Mouse (Mus musculus) thymus, adult 2 months (tissue): ENCODE results near the gene Unc5a. TPM values are rescaled to one million over a fixed set of nuclear protein-coding genes. Genes with fewer than 3 reads are reported as not detected.

Experiments used
- DNase-seq: peaks from one replicate; pipeline ENCODE4 v3.0.0; 2021
- H3K27ac ChIP-seq: fragments of 200-500 bp; 2 replicates; pipeline ENCODE4 v1.5.1; 2012; ENCODE audit warnings: low read length, control low read depth; ENCODE audit not compliant: control insufficient read depth, insufficient read depth
- H3K27me3 ChIP-seq: fragments of 200-500 bp; 2 replicates; pipeline ENCODE4 v1.6.1; 2012; ENCODE audit warnings: mild to moderate bottlenecking, low read length, moderate library complexity, mixed read lengths; ENCODE audit not compliant: control insufficient read depth, insufficient read depth
- H3K36me3 ChIP-seq: fragments of 200-500 bp; 2 replicates; pipeline ENCODE4 v1.6.1; 2012; ENCODE audit warnings: mild to moderate bottlenecking, low read length, moderate library complexity; ENCODE audit not compliant: control insufficient read depth, insufficient read depth
- H3K4me1 ChIP-seq: fragments of 200-500 bp; replicated peaks from 2 replicates; pipeline ENCODE4 v1.6.1; 2012; ENCODE audit warnings: low read length; ENCODE audit not compliant: control insufficient read depth, insufficient read depth
- H3K4me3 ChIP-seq: fragments of 200-500 bp; 2 replicates; pipeline ENCODE4 v1.5.1; 2012; ENCODE audit warnings: mild to moderate bottlenecking, low read length, control low read depth, moderate library complexity; ENCODE audit not compliant: control insufficient read depth, insufficient read depth
- CTCF ChIP-seq: fragments of 200-500 bp; IDR thresholded peaks from 2 replicates; pipeline ENCODE4 v1.5.1; 2012; ENCODE audit warnings: mild to moderate bottlenecking, control low read depth, low read length, moderate library complexity, borderline replicate concordance; ENCODE audit not compliant: control insufficient read depth, poor library complexity, insufficient read depth; ENCODE audit errors: extremely low read depth
- POLR2A ChIP-seq: fragments of 200-500 bp; IDR thresholded peaks from 2 replicates; pipeline ENCODE4 v1.6.1; 2012; ENCODE audit warnings: mild to moderate bottlenecking, low read length, control low read depth, moderate library complexity; ENCODE audit not compliant: control insufficient read depth, poor library complexity, insufficient read depth; ENCODE audit errors: extremely low read depth
- WGBS: fragments of 180-500 bp; shearing (Covaris S2); methylation state at CpG from one replicate; pipeline ENCODE4 v1.1.7; 2018; 5-methylcytosine and 5-hydroxymethylcytosine counted together
- polyA plus RNA-seq: library from polyadenylated mRNA; depleted of rRNA; stranded (reverse); fragments of >200 nt; gene quantifications from 2 replicates; pipeline ENCODE4 v1.2.3, GENCODE M21; 2012

Gene Unc5a
- polyA plus RNA-seq, 1 experiment = 3.1 TPM

- no peak for TF ChIP-seq POLR2A
- TF ChIP-seq CTCF = no peak
- H3K27ac ChIP-seq = no peak overlapping the region
- no peak for DNase-seq
- peaks cover 2% of the 10 kb centered on the region; the same call in 1 of the 2 replicates for H3K27me3 ChIP-seq
- H3K4me1 ChIP-seq = no peaks in the 10 kb centered on the region
- no peak overlapping the region for H3K4me3 ChIP-seq
- no peaks in the 10 kb centered on the region for H3K36me3 ChIP-seq
- 64% methylated on average over 3 of the region's 3 CpGs for WGBS
Observed at GRCm38 (mm10) chr13:54960491-54960890, 11.3 kb downstream of the Unc5a start.

GRCm38 (mm10) chr13:54965256-54965655, 16.0 kb downstream of the Unc5a start:
- Histone ChIP-seq H3K27me3 (no peaks in the 10 kb centered on the region), H3K4me1 (no peaks in the 10 kb centered on the region), H3K27ac (no peak overlapping the region), H3K4me3 (no peak overlapping the region), H3K36me3 (no peaks in the 10 kb centered on the region)
- no peak for DNase-seq
- WGBS = 82% methylated on average over 6 of the region's 6 CpGs
- TF ChIP-seq CTCF (no peak), POLR2A (no peak)

GRCm38 (mm10) chr13:54967501-54967900, 18.3 kb downstream of the Unc5a start:
- 91% methylated on average over 11 of the region's 11 CpGs for WGBS
- TF ChIP-seq POLR2A = no peak
- H3K36me3 ChIP-seq = no peaks in the 10 kb centered on the region
- no peaks in the 10 kb centered on the region for H3K4me1 ChIP-seq
- H3K4me3 ChIP-seq = no peak overlapping the region
- no peak overlapping the region for H3K27ac ChIP-seq
- H3K27me3 ChIP-seq = no peaks in the 10 kb centered on the region
- no peak for DNase-seq

GRCm38 (mm10) chr13:54968636-54969035, 19.4 kb downstream of the Unc5a start:
- Histone ChIP-seq H3K4me1 (0 out of 2 replicates have a peak, but pooled peaks cover 2% of the 10 kb centered on the region), H3K27me3 (no peaks in the 10 kb centered on the region), H3K36me3 (no peaks in the 10 kb centered on the region), H3K4me3 (no peak overlapping the region), H3K27ac (no peak overlapping the region)
- TF ChIP-seq POLR2A (no peak), CTCF (no peak)
- DNase-seq = no peak
- 69% methylated on average over 5 of the region's 5 CpGs for WGBS

GRCm38 (mm10) chr13:54969513-54969912, 20.3 kb downstream of the Unc5a start:
- Histone ChIP-seq H3K27ac (no peak overlapping the region), H3K36me3 (no peaks in the 10 kb centered on the region), H3K4me1 (0 out of 2 replicates have a peak, but pooled peaks cover 2% of the 10 kb centered on the region), H3K27me3 (no peaks in the 10 kb centered on the region), H3K4me3 (no peak overlapping the region)
- TF ChIP-seq CTCF (no peak), POLR2A (no peak)
- no peak for DNase-seq
- WGBS = 65% methylated on average over 9 of the region's 9 CpGs

- H3K27me3 ChIP-seq = no peaks in the 10 kb centered on the region
- H3K27ac ChIP-seq = no peak overlapping the region
- 0 out of 2 replicates have a peak, but pooled peaks cover 2% of the 10 kb centered on the region for H3K4me1 ChIP-seq
- DNase-seq = no peak
- no peak overlapping the region for H3K4me3 ChIP-seq
- no peaks in the 10 kb centered on the region for H3K36me3 ChIP-seq
- WGBS = 43% methylated on average over 14 of the region's 14 CpGs
- TF ChIP-seq POLR2A = no peak
- no peak for TF ChIP-seq CTCF
Observed at GRCm38 (mm10) chr13:54970521-54971247, 21.5 kb downstream of the Unc5a start.
